Mouse (Mus musculus): ENCODE data around the gene Cerk. TPM values are rescaled to one million over a fixed set of nuclear protein-coding genes. Genes with fewer than 3 reads are reported as not detected.

Gene Cerk
- polyA plus RNA-seq, 1 experiment from 2014 or later, result 12.4 TPM

GRCm38 (mm10) chr15:86146922-86147321 lies 39.0 kb downstream of the Cerk start:
- Histone ChIP-seq H3K4me2 (no peak overlapping the region), H3K36me3 (peaks cover 50% of the 10 kb centered on the region), H3K27ac (no peak overlapping the region), H3K9me3 (replicated peaks) (no peaks in the 10 kb centered on the region), H3K27me3 (no peaks in the 10 kb centered on the region), H3K4me3 (replicated peaks) (no peak overlapping the region), H3K9ac (no peak overlapping the region), H3K4me1 (no peaks in the 10 kb centered on the region)
- no peak for ATAC-seq (replicated peaks; ENCODE audit: low FRiP score)
- 81% methylated on average over 8 of the region's 8 CpGs for WGBS

- no peaks in the 10 kb centered on the region for H3K27me3 ChIP-seq
- peaks cover 56% of the 10 kb centered on the region for H3K36me3 ChIP-seq
- H3K27ac ChIP-seq, result no peak overlapping the region
- H3K4me1 ChIP-seq, result no peaks in the 10 kb centered on the region
- H3K4me3 ChIP-seq (replicated peaks), result no peak overlapping the region
- no peak for ATAC-seq (replicated peaks; ENCODE audit: low FRiP score)
- WGBS, result 84% methylated on average over 7 of the region's 7 CpGs
- H3K4me2 ChIP-seq, result no peak overlapping the region
- H3K9me3 ChIP-seq (replicated peaks), result no peaks in the 10 kb centered on the region
- no peak overlapping the region for H3K9ac ChIP-seq
Observed at GRCm38 (mm10) chr15:86145046-86145445, 40.9 kb downstream of the Cerk start.

- H3K9ac ChIP-seq, result no peak overlapping the region
- no peaks in the 10 kb centered on the region for H3K9me3 ChIP-seq (replicated peaks)
- H3K27ac ChIP-seq, result no peak overlapping the region
- H3K36me3 ChIP-seq, result peaks cover 57% of the 10 kb centered on the region
- H3K4me2 ChIP-seq, result no peak overlapping the region
- no peaks in the 10 kb centered on the region for H3K27me3 ChIP-seq
- no peak overlapping the region for H3K4me3 ChIP-seq (replicated peaks)
- H3K4me1 ChIP-seq, result no peaks in the 10 kb centered on the region
- ATAC-seq (replicated peaks; ENCODE audit: low FRiP score), result no peak
- 81% methylated on average over 7 of the region's 7 CpGs for WGBS
Observed at GRCm38 (mm10) chr15:86144577-86144976, 41.4 kb downstream of the Cerk start.

- Histone ChIP-seq H3K4me1 (no peaks in the 10 kb centered on the region; the same call in 1 of the 2 replicates), H3K36me3 (peaks cover 56% of the 10 kb centered on the region), H3K4me3 (replicated peaks) (no peak overlapping the region), H3K27me3 (no peaks in the 10 kb centered on the region), H3K9me3 (replicated peaks) (no peaks in the 10 kb centered on the region), H3K4me2 (no peak overlapping the region), H3K9ac (no peak overlapping the region), H3K27ac (no peak overlapping the region)
- 38% methylated on average over 10 of the region's 10 CpGs for WGBS
- peak; percentile 30; the same call in 1 of the 2 replicates for ATAC-seq (replicated peaks; ENCODE audit: low FRiP score)
Observed at GRCm38 (mm10) chr15:86140323-86140722, 45.6 kb downstream of the Cerk start.

GRCm38 (mm10) chr15:86137638-86138037 lies 48.3 kb downstream of the Cerk start:
- H3K36me3 ChIP-seq, result peaks cover 52% of the 10 kb centered on the region
- peaks cover 2% of the 10 kb centered on the region; the same call in 1 of the 2 replicates for H3K4me1 ChIP-seq
- no peaks in the 10 kb centered on the region for H3K9me3 ChIP-seq (replicated peaks)
- no peak overlapping the region for H3K4me3 ChIP-seq (replicated peaks)
- no peak overlapping the region for H3K9ac ChIP-seq
- WGBS, result 71% methylated on average over 4 of the region's 4 CpGs
- no peak for ATAC-seq (replicated peaks; ENCODE audit: low FRiP score)
- H3K4me2 ChIP-seq, result no peak overlapping the region
- no peak overlapping the region for H3K27ac ChIP-seq
- no peaks in the 10 kb centered on the region for H3K27me3 ChIP-seq

- 38% methylated on average over 18 of the region's 18 CpGs for WGBS
- Histone ChIP-seq H3K27me3 (no peaks in the 10 kb centered on the region), H3K9me3 (replicated peaks) (no peaks in the 10 kb centered on the region), H3K9ac (no peak overlapping the region), H3K27ac (no peak overlapping the region), H3K4me1 (peaks cover 2% of the 10 kb centered on the region; the same call in 1 of the 2 replicates), H3K4me3 (replicated peaks) (no peak overlapping the region), H3K36me3 (peaks cover 53% of the 10 kb centered on the region), H3K4me2 (no peak overlapping the region)
- ATAC-seq (replicated peaks; ENCODE audit: low FRiP score), result 0 out of 2 replicates have a peak, but pooled peaks have one; percentile 26
Observed at GRCm38 (mm10) chr15:86134941-86135783, 50.8 kb downstream of the Cerk start.

- no peaks in the 10 kb centered on the region for H3K9me3 ChIP-seq (replicated peaks)
- no peaks in the 10 kb centered on the region for H3K27me3 ChIP-seq
- WGBS, result 92% methylated on average over 10 of the region's 10 CpGs
- ATAC-seq (replicated peaks; ENCODE audit: low FRiP score), result no peak
- H3K27ac ChIP-seq, result no peak overlapping the region
- peaks cover 75% of the 10 kb centered on the region for H3K36me3 ChIP-seq
- no peak overlapping the region for H3K4me3 ChIP-seq (replicated peaks)
- H3K9ac ChIP-seq, result no peak overlapping the region
- peaks cover 2% of the 10 kb centered on the region; the same call in 1 of the 2 replicates for H3K4me1 ChIP-seq
- no peak overlapping the region for H3K4me2 ChIP-seq
Observed at GRCm38 (mm10) chr15:86130657-86131056, 55.3 kb downstream of the Cerk start.

- no peak overlapping the region for H3K4me2 ChIP-seq
- no peaks in the 10 kb centered on the region for H3K27me3 ChIP-seq
- H3K9me3 ChIP-seq (replicated peaks), result no peaks in the 10 kb centered on the region
- H3K27ac ChIP-seq, result no peak overlapping the region
- 0 out of 2 replicates have a peak, but pooled peaks cover 3% of the 10 kb centered on the region for H3K4me1 ChIP-seq
- 83% methylated on average over 3 of the region's 3 CpGs for WGBS
- no peak overlapping the region for H3K9ac ChIP-seq
- no peak overlapping the region for H3K4me3 ChIP-seq (replicated peaks)
- peaks cover 70% of the 10 kb centered on the region for H3K36me3 ChIP-seq
- ATAC-seq (replicated peaks; ENCODE audit: low FRiP score), result no peak
Observed at GRCm38 (mm10) chr15:86129036-86129435, 56.9 kb downstream of the Cerk start.

GRCm38 (mm10) chr15:86124359-86124758 lies 61.6 kb downstream of the Cerk start:
- no peak overlapping the region for H3K4me3 ChIP-seq (replicated peaks)
- no peak overlapping the region for H3K27ac ChIP-seq
- peak; percentile 10; the same call in 1 of the 2 replicates for ATAC-seq (replicated peaks; ENCODE audit: low FRiP score)
- no peaks in the 10 kb centered on the region for H3K27me3 ChIP-seq
- WGBS, result 41% methylated on average over 1 of the region's 1 CpGs
- no peak overlapping the region for H3K4me2 ChIP-seq
- H3K36me3 ChIP-seq, result peaks cover 72% of the 10 kb centered on the region
- H3K9ac ChIP-seq, result no peak overlapping the region
- H3K4me1 ChIP-seq, result 0 out of 2 replicates have a peak, but pooled peaks cover 3% of the 10 kb centered on the region
- H3K9me3 ChIP-seq (replicated peaks), result no peaks in the 10 kb centered on the region

GRCm38 (mm10) chr15:86123409-86123808 lies 62.5 kb downstream of the Cerk start:
- ATAC-seq (replicated peaks; ENCODE audit: low FRiP score), result no peak
- Histone ChIP-seq H3K4me1 (0 out of 2 replicates have a peak, but pooled peaks cover 3% of the 10 kb centered on the region), H3K27me3 (no peaks in the 10 kb centered on the region), H3K4me2 (no peak overlapping the region), H3K27ac (no peak overlapping the region), H3K36me3 (peaks cover 72% of the 10 kb centered on the region), H3K9me3 (replicated peaks) (no peaks in the 10 kb centered on the region), H3K9ac (no peak overlapping the region), H3K4me3 (replicated peaks) (no peak overlapping the region)
- 90% methylated on average over 4 of the region's 4 CpGs for WGBS

GRCm38 (mm10) chr15:86122261-86122949 lies 63.5 kb downstream of the Cerk start:
- Histone ChIP-seq H3K9ac (no peak overlapping the region), H3K4me2 (no peak overlapping the region), H3K36me3 (peaks cover 63% of the 10 kb centered on the region), H3K4me1 (0 out of 2 replicates have a peak, but pooled peaks cover 3% of the 10 kb centered on the region), H3K9me3 (replicated peaks) (no peaks in the 10 kb centered on the region), H3K4me3 (replicated peaks) (no peak overlapping the region), H3K27ac (no peak overlapping the region), H3K27me3 (no peaks in the 10 kb centered on the region)
- ATAC-seq (replicated peaks; ENCODE audit: low FRiP score), result no peak
- WGBS, result 79% methylated on average over 9 of the region's 9 CpGs

GRCm38 (mm10) chr15:86119186-86119585 lies 66.8 kb downstream of the Cerk start:
- ATAC-seq (replicated peaks; ENCODE audit: low FRiP score), result no peak
- H3K4me1 ChIP-seq, result peaks cover 5% of the 10 kb centered on the region; the same call in 1 of the 2 replicates
- H3K36me3 ChIP-seq, result peaks cover 55% of the 10 kb centered on the region
- no peak overlapping the region for H3K9ac ChIP-seq
- H3K27me3 ChIP-seq, result no peaks in the 10 kb centered on the region
- H3K9me3 ChIP-seq (replicated peaks), result no peaks in the 10 kb centered on the region
- no peak overlapping the region for H3K27ac ChIP-seq
- 75% methylated on average over 7 of the region's 7 CpGs for WGBS
- no peak overlapping the region for H3K4me3 ChIP-seq (replicated peaks)
- H3K4me2 ChIP-seq, result no peak overlapping the region

Measured in kidney, embryonic 15.5 days (tissue).